Mouse (Mus musculus): ENCODE data around the gene Necap2.
A peak's percentile ranks its signal among the peaks of the same experiment; 100 is the strongest.

DNA sequence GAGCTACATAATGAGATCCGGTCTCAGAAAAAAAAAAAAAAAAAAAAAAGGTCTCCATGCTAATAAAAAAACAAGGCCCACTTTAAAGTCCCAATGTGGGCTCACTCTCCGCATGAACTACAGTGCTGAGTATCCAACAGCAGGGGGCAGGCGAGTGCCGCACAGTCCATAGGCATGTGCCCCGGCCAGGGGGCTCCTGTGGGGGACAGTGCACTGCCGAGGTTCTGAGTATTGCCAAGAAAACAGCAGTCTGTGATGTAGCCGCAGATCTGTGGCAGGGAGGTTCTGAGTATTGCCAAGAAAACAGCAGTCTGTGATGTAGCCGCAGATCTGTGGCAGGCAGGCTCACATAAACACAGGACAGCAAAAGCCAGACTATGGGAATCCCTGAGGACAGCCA is 33.3 kb downstream of the Necap2 start:
- peak; percentile 93 for TF ChIP-seq CTCF (IDR thresholded peaks at IDR 0.05)
- no peak for TF ChIP-seq EP300 (IDR thresholded peaks at IDR 0.05)
